Mouse (Mus musculus) liver, postnatal 0 days (tissue): ENCODE measurements around the gene Fam178b. TPM values are rescaled to one million over a fixed set of nuclear protein-coding genes. Genes with fewer than 3 reads are reported as not detected.

Experiments used
- ATAC-seq: fragments of 200-750 bp; cut with Nextera tagmentation; 2 replicates; pipeline ENCODE4 v1.8.0; 2017; ENCODE audit warnings: mild to moderate bottlenecking, moderate library complexity
- DNase-seq: peaks from one replicate; pipeline ENCODE4 v3.0.0-alpha.2; 2016
- H3K27ac ChIP-seq: fragments of 300-500 bp; sonication (generic); 2 replicates; pipeline ENCODE4 v1.5.1; 2014; ENCODE audit warnings: antibody characterized with exemption, moderate library complexity, mild to moderate bottlenecking, low read depth
- H3K27me3 ChIP-seq: fragments of 300-500 bp; sonication (generic); 2 replicates; pipeline ENCODE4 v1.6.1; 2014; ENCODE audit warnings: low read length, control low read depth, mixed read lengths; ENCODE audit not compliant: insufficient read depth
- H3K36me3 ChIP-seq: fragments of 300-500 bp; sonication (generic); replicated peaks from 2 replicates; pipeline ENCODE4 v1.6.1; 2014; ENCODE audit warnings: mild to moderate bottlenecking, control low read depth, low read length, moderate library complexity, mixed read lengths; ENCODE audit not compliant: insufficient read depth
- H3K4me1 ChIP-seq: fragments of 300-500 bp; sonication (generic); 2 replicates; pipeline ENCODE4 v1.6.1; 2014; ENCODE audit warnings: antibody characterized with exemption, mild to moderate bottlenecking, control low read depth; ENCODE audit not compliant: insufficient read depth
- H3K4me2 ChIP-seq: fragments of 300-500 bp; sonication (generic); 2 replicates; pipeline ENCODE4 v1.6.1; 2014; ENCODE audit warnings: low read depth, mild to moderate bottlenecking, low read length, moderate library complexity, mixed read lengths
- H3K4me3 ChIP-seq: fragments of 300-500 bp; sonication (generic); 2 replicates; pipeline ENCODE4 v1.5.1; 2014; ENCODE audit warnings: low read depth, low read length
- H3K9ac ChIP-seq: fragments of 300-500 bp; sonication (generic); replicated peaks from 2 replicates; pipeline ENCODE4 v1.6.1; 2014; ENCODE audit warnings: mild to moderate bottlenecking, moderate library complexity
- H3K9me3 ChIP-seq: fragments of 300-500 bp; sonication (generic); 2 replicates; pipeline ENCODE4 v1.6.1; 2016; ENCODE audit warnings: mild to moderate bottlenecking, control low read depth, low read length, mixed read lengths
- CTCF ChIP-seq: sonication (generic); IDR thresholded peaks from 2 replicates; pipeline ENCODE4 v1.5.1; 2016; ENCODE audit warnings: antibody characterized with exemption, low read depth
- EP300 ChIP-seq: IDR thresholded peaks from 2 replicates; pipeline ENCODE4 v1.6.1; 2016; ENCODE audit warnings: antibody characterized with exemption, low read depth, mild to moderate bottlenecking
- WGBS: fragments of 180-500 bp; shearing (Covaris S2); extraction: QIAGEN DNeasy Blood & Tissue Kit; methylation state at CpG from one replicate; pipeline ENCODE4 v1.1.7; 2014; ENCODE audit not compliant: insufficient replicate concordance; 5-methylcytosine and 5-hydroxymethylcytosine counted together
- polyA plus RNA-seq: library from polyadenylated mRNA; unstranded; fragments of >200 nt; fragmentation: Nextera tagmentation; extraction: Ambion mirVana; gene quantifications from 2 replicates; pipeline ENCODE4 v1.2.1, GENCODE M21; 2015

Gene Fam178b
- polyA plus RNA-seq, 1 experiment from 2014 or later, result 0.16 TPM

DNA sequence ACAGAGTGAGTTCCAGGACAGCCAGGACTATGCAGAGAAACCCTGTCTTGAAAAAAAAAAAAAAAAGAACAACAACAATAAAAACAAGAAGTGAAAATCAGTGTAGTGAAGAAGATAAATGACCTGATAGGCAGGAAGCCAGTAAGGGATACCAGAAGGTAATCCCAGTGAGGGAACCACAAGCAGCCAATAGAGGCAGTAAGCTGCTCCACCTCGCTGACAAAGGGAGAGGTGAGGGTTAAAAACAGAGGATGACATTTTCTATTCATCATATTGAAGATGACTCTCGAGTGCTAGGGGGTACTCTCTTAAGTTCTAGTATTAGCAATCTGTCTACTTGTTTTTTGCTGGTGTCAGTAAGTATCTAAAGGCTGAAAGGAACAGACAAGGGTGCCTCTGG is 84.6 kb downstream of the Fam178b start:
- 0 out of 2 replicates have a peak, but pooled peaks cover 4% of the 10 kb centered on the region for H3K4me1 ChIP-seq
- H3K4me3 ChIP-seq, result no peak overlapping the region
- H3K27me3 ChIP-seq, result no peaks in the 10 kb centered on the region
- ATAC-seq, result no peak
- TF ChIP-seq EP300, result no peak
- TF ChIP-seq CTCF, result no peak
- no peak overlapping the region for H3K9ac ChIP-seq
- no peak overlapping the region for H3K27ac ChIP-seq
- 50% methylated on average over 2 of the region's 2 CpGs for WGBS
- no peaks in the 10 kb centered on the region for H3K36me3 ChIP-seq
- no peak overlapping the region for H3K4me2 ChIP-seq
- DNase-seq, result no peak
- no peaks in the 10 kb centered on the region for H3K9me3 ChIP-seq

DNA sequence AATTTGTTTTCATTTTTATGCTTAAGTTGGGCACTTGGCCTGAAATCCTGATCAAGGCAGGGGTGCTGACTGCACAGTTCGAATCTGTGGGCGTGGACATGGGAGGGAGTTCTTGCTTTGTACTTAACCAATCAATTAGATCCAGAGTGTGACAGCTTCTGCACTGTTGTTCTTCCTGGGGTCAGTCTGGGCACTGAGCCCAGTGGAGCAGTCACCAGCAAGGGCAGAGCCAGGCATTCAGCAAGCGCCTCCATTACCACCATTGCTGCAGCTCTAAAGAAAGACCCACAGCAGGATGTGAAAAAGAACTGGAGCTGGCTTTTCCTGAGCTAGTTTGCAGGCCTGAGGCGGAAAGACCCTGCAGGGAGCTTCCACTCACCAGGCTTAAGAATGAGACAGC is 86.9 kb downstream of the Fam178b start:
- WGBS, result 45% methylated on average over 4 of the region's 4 CpGs
- peak; percentile 78 for DNase-seq
- Histone ChIP-seq H3K27me3 (no peaks in the 10 kb centered on the region), H3K4me2 (peak overlapping the region; percentile 52; the same call in 1 of the 2 replicates), H3K4me3 (no peak overlapping the region), H3K9ac (no peak overlapping the region), H3K27ac (peak overlapping the region; percentile 82), H3K9me3 (no peaks in the 10 kb centered on the region), H3K4me1 (no peaks in the 10 kb centered on the region), H3K36me3 (no peaks in the 10 kb centered on the region)
- no peak for TF ChIP-seq CTCF
- no peak for TF ChIP-seq EP300
- peak; percentile 99 for ATAC-seq

DNA sequence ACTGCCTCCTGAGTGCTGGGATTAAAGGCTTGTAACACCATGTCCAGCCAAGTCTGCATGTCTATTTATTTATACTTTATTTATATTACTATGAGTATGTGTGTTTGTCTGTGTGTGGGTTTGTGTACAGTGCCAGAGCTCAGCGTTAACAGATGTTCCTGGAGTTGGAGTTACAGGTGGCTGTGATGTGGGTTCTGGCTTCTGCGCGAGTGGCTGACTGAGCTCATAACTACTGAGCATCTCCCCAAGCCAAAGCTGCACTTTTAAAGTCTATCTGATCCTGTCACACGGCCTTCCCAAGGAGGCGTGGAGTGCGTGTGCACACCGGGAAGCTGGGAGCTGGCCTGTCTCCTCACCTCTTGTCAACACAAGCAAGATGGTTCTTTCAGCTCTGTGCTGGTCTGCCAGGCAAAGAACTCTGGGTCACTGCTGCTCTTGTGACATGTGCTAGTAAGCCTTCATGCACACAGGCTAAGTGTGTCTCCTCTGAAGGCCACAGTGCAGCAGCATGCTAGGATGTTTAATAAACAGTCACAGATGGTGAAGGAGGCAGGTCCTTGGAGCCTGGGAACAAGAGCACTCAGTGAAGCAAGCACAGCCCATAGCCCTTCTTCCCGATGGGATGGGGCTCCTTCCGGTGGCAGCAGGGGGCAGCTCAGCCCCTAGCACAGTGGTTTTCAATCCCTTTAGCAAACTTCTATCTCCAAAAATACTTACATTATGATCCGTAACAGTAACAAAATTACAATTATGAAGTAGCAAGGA is 87.6 kb downstream of the Fam178b start:
- no peak overlapping the region for H3K9ac ChIP-seq
- 74% methylated on average over 10 of the region's 10 CpGs for WGBS
- H3K9me3 ChIP-seq, result no peaks in the 10 kb centered on the region
- no peaks in the 10 kb centered on the region for H3K36me3 ChIP-seq
- H3K4me2 ChIP-seq, result no peak overlapping the region
- TF ChIP-seq EP300, result no peak
- no peak for TF ChIP-seq CTCF
- H3K4me1 ChIP-seq, result peaks cover under 1% of the 10 kb centered on the region; the same call in 1 of the 2 replicates
- peak overlapping the region; percentile 82 for H3K27ac ChIP-seq
- DNase-seq (no peak), ATAC-seq (peak; percentile 24; the same call in 1 of the 2 replicates)
- no peak overlapping the region for H3K4me3 ChIP-seq
- no peaks in the 10 kb centered on the region for H3K27me3 ChIP-seq

DNA sequence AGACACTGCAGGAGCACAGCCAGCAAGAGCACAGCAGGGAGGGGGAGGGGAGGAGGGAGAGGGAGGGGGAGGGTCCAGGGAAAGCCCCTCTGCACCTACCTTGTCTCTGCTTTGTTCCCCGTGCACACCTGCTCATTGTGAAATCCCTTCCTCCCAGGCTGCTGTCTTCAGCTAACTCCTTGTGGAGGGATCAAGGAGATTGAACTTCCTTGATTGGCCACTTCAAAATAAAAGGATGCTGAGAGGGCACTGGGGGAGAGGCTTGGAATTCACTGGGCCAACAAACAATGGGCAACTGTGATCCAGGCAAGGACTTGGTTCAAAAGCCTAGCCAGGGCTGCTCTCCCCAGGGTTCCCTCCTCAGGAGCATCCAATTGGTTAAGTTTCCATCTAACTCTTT is 89.9 kb downstream of the Fam178b start:
- H3K27ac ChIP-seq, result no peak overlapping the region
- peaks cover 4% of the 10 kb centered on the region; the same call in 1 of the 2 replicates for H3K4me1 ChIP-seq
- 38% methylated on average over 1 of the region's 1 CpGs for WGBS
- H3K4me3 ChIP-seq, result no peak overlapping the region
- no peaks in the 10 kb centered on the region for H3K27me3 ChIP-seq
- H3K9me3 ChIP-seq, result no peaks in the 10 kb centered on the region
- H3K4me2 ChIP-seq, result no peak overlapping the region
- ATAC-seq, result no peak
- H3K36me3 ChIP-seq, result no peaks in the 10 kb centered on the region
- no peak overlapping the region for H3K9ac ChIP-seq
- DNase-seq, result no peak
- TF ChIP-seq EP300 (no peak), CTCF (no peak)

DNA sequence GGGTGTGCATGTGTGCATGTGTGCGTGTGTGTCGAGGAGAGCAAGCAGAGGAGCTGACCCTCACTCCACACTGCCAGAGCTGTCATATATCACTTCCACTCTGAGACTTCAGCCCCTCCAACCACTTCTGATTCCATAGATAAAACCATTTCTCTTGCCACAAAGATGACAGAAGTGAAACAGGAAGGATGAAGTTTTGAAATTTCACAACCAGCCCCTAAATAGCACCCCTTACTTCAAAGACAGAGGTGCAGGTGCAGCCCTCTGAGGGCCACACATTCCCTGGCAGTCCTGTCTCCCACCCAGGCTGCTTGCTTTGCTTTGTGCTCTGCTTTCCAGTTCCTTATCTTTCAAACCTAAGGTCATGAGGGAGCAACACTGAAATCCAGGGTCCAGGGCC is 91.6 kb downstream of the Fam178b start:
- no peaks in the 10 kb centered on the region for H3K9me3 ChIP-seq
- no peak overlapping the region for H3K9ac ChIP-seq
- no peaks in the 10 kb centered on the region for H3K36me3 ChIP-seq
- no peaks in the 10 kb centered on the region for H3K27me3 ChIP-seq
- H3K4me3 ChIP-seq, result no peak overlapping the region
- WGBS, result 45% methylated on average over 2 of the region's 2 CpGs
- no peak for DNase-seq
- ATAC-seq, result no peak
- H3K4me2 ChIP-seq, result no peak overlapping the region
- H3K4me1 ChIP-seq, result peaks cover 4% of the 10 kb centered on the region; the same call in 1 of the 2 replicates
- TF ChIP-seq EP300, result no peak
- TF ChIP-seq CTCF, result no peak
- no peak overlapping the region for H3K27ac ChIP-seq

DNA sequence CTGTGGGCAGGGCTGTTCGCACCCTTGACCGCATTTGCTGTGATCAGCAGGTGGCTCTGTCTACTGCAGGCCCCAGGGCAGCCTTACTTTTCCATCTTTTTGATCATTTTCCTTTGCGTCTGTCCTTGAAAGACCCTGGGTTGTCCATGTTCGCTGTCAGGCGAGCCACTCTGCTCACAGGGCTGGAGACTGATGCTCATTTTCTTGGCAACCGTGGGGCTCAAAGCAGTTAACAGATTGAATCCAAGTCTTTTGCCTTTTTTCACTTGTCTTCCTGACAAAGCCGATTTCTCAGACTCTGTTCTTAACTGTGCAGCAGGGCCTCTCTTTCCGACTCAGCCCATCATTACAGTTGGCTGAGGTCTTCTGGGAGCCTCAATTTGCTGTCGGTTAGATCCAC is 92.3 kb downstream of the Fam178b start:
- WGBS, result 78% methylated on average over 9 of the region's 9 CpGs
- ATAC-seq, result no peak
- DNase-seq, result no peak
- Histone ChIP-seq H3K27ac (no peak overlapping the region), H3K4me3 (no peak overlapping the region), H3K36me3 (no peaks in the 10 kb centered on the region), H3K9me3 (no peaks in the 10 kb centered on the region), H3K4me2 (no peak overlapping the region), H3K4me1 (peaks cover 4% of the 10 kb centered on the region; the same call in 1 of the 2 replicates), H3K27me3 (no peaks in the 10 kb centered on the region), H3K9ac (no peak overlapping the region)
- TF ChIP-seq CTCF, result no peak
- no peak for TF ChIP-seq EP300
